Mouse (Mus musculus): ENCODE results near the gene Mthfd2l. TPM values are rescaled to one million over a fixed set of nuclear protein-coding genes. Genes with fewer than 3 reads are reported as not detected.

Gene Mthfd2l
- total RNA-seq, 2 experiments from 2014 or later: 14.8 to 16.1 TPM

- DNase-seq: no peak
Observed at GRCm38 (mm10) chr5:90945453-90945852, 14.5 kb downstream of the Mthfd2l start.

GRCm38 (mm10) chr5:90949499-90949898, 18.6 kb downstream of the Mthfd2l start:
- no peak for DNase-seq

GRCm38 (mm10) chr5:90951475-90951874, 20.6 kb downstream of the Mthfd2l start:
- DNase-seq: peak; percentile 51

GRCm38 (mm10) chr5:90952731-90953481, 22.0 kb downstream of the Mthfd2l start:
- DNase-seq: no peak

GRCm38 (mm10) chr5:90964316-90964715, 33.4 kb downstream of the Mthfd2l start:
- DNase-seq: peak; percentile 45

- DNase-seq: no peak
Observed at GRCm38 (mm10) chr5:90964764-90965163, 33.8 kb downstream of the Mthfd2l start.

- no peak for DNase-seq
Observed at GRCm38 (mm10) chr5:90965386-90965785, 34.5 kb downstream of the Mthfd2l start.

- DNase-seq: peak; percentile 80
Observed at GRCm38 (mm10) chr5:90977244-90977643, 46.3 kb downstream of the Mthfd2l start.

GRCm38 (mm10) chr5:90980297-90980696, 49.4 kb downstream of the Mthfd2l start:
- no peak for DNase-seq

GRCm38 (mm10) chr5:90987605-90988004, 56.7 kb downstream of the Mthfd2l start:
- DNase-seq: no peak

- no peak for DNase-seq
Observed at GRCm38 (mm10) chr5:90988149-90988548, 57.2 kb downstream of the Mthfd2l start.

GRCm38 (mm10) chr5:90988592-90988991, 57.7 kb downstream of the Mthfd2l start:
- no peak for DNase-seq

- DNase-seq: no peak
Observed at GRCm38 (mm10) chr5:90999942-91000341, 69.0 kb downstream of the Mthfd2l start.

GRCm38 (mm10) chr5:91015216-91015615, 84.3 kb downstream of the Mthfd2l start:
- no peak for DNase-seq

GRCm38 (mm10) chr5:91023114-91023513, 92.2 kb downstream of the Mthfd2l start:
- no peak for DNase-seq

- DNase-seq: no peak
Observed at GRCm38 (mm10) chr5:91027164-91027563, 96.2 kb downstream of the Mthfd2l start, which contains the start of gene Epgn. Epgn (plus strand) TSS chr5:91027464.

- no peak for DNase-seq
Observed at GRCm38 (mm10) chr5:91027840-91028239, 96.9 kb downstream of the Mthfd2l start.

- DNase-seq: no peak
Observed at GRCm38 (mm10) chr5:91030629-91031028, 99.7 kb downstream of the Mthfd2l start.

- DNase-seq: no peak
Observed at GRCm38 (mm10) chr5:91035341-91035740, 104.4 kb downstream of the Mthfd2l start.

- DNase-seq: peak; percentile 51
Observed at GRCm38 (mm10) chr5:91036628-91037027, 105.7 kb downstream of the Mthfd2l start.

- DNase-seq: no peak
Observed at GRCm38 (mm10) chr5:91037756-91038155, 106.8 kb downstream of the Mthfd2l start.

GRCm38 (mm10) chr5:91038547-91038946, 107.6 kb downstream of the Mthfd2l start:
- peak; percentile 14 for DNase-seq

GRCm38 (mm10) chr5:91038963-91039362, 108.0 kb downstream of the Mthfd2l start:
- DNase-seq: no peak

- DNase-seq: no peak
Observed at GRCm38 (mm10) chr5:91047987-91048386, 117.1 kb downstream of the Mthfd2l start.
